Mouse (Mus musculus): ENCODE measurements around the gene Trak2. TPM values are rescaled to one million over a fixed set of nuclear protein-coding genes. Genes with fewer than 3 reads are reported as not detected.

Trak2 gene
- total and polyA plus RNA-seq, 3 experiments, result 11.4 to 107 (median 15.5) TPM

DNA sequence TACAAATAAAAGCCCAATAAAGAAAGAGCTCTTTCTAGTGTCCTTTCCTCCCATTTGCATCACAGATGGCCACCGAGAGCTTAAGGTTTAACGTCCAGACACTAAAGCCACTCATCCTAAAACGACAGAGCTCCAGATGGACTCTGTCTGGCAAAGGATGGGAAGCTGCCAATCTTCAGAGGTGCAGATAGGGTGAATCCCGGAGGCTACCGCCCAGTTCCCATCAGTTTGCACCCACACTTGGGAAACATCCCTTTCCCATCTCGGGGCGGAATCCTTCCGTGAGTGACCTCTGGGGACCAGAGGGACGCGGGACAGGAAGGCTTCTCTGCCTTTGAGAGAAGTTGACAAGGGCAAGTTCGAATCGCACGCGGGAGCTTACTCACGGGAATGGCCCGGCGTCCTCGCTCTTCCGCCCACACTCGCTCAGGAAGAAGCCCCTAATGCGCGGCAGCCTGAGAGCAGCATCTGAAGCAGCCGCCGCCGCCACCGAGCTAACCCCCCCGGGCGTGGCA is 322 bp downstream of the Trak2 start (continued):
- TF ChIP-seq NRF1 (IDR thresholded peaks at IDR 0.05; ENCODE audit: insufficient read depth, low read depth, low read length, poor library complexity, severe bottlenecking) (no peak), TAL1 (IDR thresholded peaks at IDR 0.05; ENCODE audit: low read length) (no peak), POLR2AphosphoS2 (IDR thresholded peaks at IDR 0.05; ENCODE audit: low read length) (0 out of 2 replicates have a peak, but pooled peaks have one; percentile 60), MYC (IDR thresholded peaks at IDR 0.05; ENCODE audit: low read depth, low read length) (0 out of 2 replicates have a peak, but pooled peaks have one; percentile 12), POLR2AphosphoS5 (IDR thresholded peaks at IDR 0.05; ENCODE audit: borderline replicate concordance, low read depth, low read length) (0 out of 2 replicates have a peak, but pooled peaks have one; percentile 20), KAT2A (conservative IDR thresholded peaks at IDR 0.05; ENCODE audit: low read depth, low read length) (no peak), NELFE (IDR thresholded peaks at IDR 0.05; ENCODE audit: low read depth, low read length) (peak; percentile 75), MAZ (IDR thresholded peaks at IDR 0.05; ENCODE audit: low read depth, low read length) (no peak)

- Histone ChIP-seq H3K4me3 (ENCODE audit: control insufficient read depth in 1 of 2, insufficient read depth in 1 of 2, low read depth in 2 of 2, low read length in 2 of 2) (no peak overlapping the region), H3K27me3 (ENCODE audit: control insufficient read depth in 1 of 2, insufficient read depth in 2 of 2, low read length in 2 of 2) (no peaks in the 10 kb centered on the region), H3K79me2 (ENCODE audit: control insufficient read depth, insufficient read depth, low read length, poor library complexity) (peaks cover 52% of the 10 kb centered on the region), H3K9me3 (replicated peaks; ENCODE audit: insufficient read depth, low read length) (no peaks in the 10 kb centered on the region), H3K4me1 (ENCODE audit: control insufficient read depth in 1 of 2, insufficient read depth in 2 of 2, low read length in 2 of 2) (peaks cover 32 to 39% of the 10 kb centered on the region in 2 experiments), H3K9ac (ENCODE audit: control insufficient read depth, low read depth, low read length, poor library complexity, severe bottlenecking) (no peak overlapping the region), H3K27ac (ENCODE audit: control insufficient read depth, low read depth, low read length) (no peak overlapping the region), H3K36me3 (ENCODE audit: control insufficient read depth in 1 of 2, insufficient read depth in 2 of 2, low read length in 2 of 2) (peaks cover 0 to 62% of the 10 kb centered on the region in 2 experiments; a peak in 2 of 4 replicates)
- TF ChIP-seq USF1 (IDR thresholded peaks at IDR 0.05; ENCODE audit: low read depth, low read length), result no peak
- TF ChIP-seq NELFE (IDR thresholded peaks at IDR 0.05; ENCODE audit: low read depth, low read length), result no peak
- no peak for TF ChIP-seq GATA1 (IDR thresholded peaks at IDR 0.05; ENCODE audit: low read depth, low read length)
- no peak for TF ChIP-seq POLR2AphosphoS5 (IDR thresholded peaks at IDR 0.05; ENCODE audit: borderline replicate concordance, low read depth, low read length)
- no peak for TF ChIP-seq UBTF (IDR thresholded peaks at IDR 0.05; ENCODE audit: borderline replicate concordance, insufficient read depth, low read depth, low read length)
- TF ChIP-seq TBP (IDR thresholded peaks at IDR 0.05; ENCODE audit: low read depth, low read length), result no peak
- no peak for TF ChIP-seq NRF1 (IDR thresholded peaks at IDR 0.05; ENCODE audit: insufficient read depth, low read depth, low read length, poor library complexity, severe bottlenecking)
- TF ChIP-seq RCOR1 (IDR thresholded peaks at IDR 0.05; ENCODE audit: low read depth, low read length), result no peak
- TF ChIP-seq ZKSCAN1 (IDR thresholded peaks at IDR 0.05; ENCODE audit: low read depth, low read length), result no peak
- TF ChIP-seq MAX (IDR thresholded peaks at IDR 0.05; ENCODE audit: low read length), result no peak
- no peak for TF ChIP-seq ZC3H11A (IDR thresholded peaks at IDR 0.05; ENCODE audit: low read depth, low read length)
- no peak for TF ChIP-seq MYC (IDR thresholded peaks at IDR 0.05; ENCODE audit: low read depth, low read length)
- no peak for TF ChIP-seq GABPA (IDR thresholded peaks at IDR 0.05; ENCODE audit: low read depth, low read length)
- TF ChIP-seq POLR2A (IDR thresholded peaks at IDR 0.05; ENCODE audit: control insufficient read depth in 1 of 2, insufficient read depth in 1 of 2, low read depth in 1 of 2, low read length in 2 of 2, poor library complexity in 1 of 2), result no peak
- TF ChIP-seq CHD1 (IDR thresholded peaks at IDR 0.05; ENCODE audit: low read depth, low read length), result no peak
- no peak for TF ChIP-seq ZMIZ1 (IDR thresholded peaks at IDR 0.05; ENCODE audit: low read depth, low read length)
- peak; percentile 24 for DNase-seq (ENCODE audit: low read depth, low spot score)
Measured at GRCm38 (mm10) chr1:58971097-58971496, 2.1 kb downstream of the Trak2 start.

All from MEL (cell line).